Mouse (Mus musculus): ENCODE data around the gene Fshr.

The Fshr gene

DNA sequence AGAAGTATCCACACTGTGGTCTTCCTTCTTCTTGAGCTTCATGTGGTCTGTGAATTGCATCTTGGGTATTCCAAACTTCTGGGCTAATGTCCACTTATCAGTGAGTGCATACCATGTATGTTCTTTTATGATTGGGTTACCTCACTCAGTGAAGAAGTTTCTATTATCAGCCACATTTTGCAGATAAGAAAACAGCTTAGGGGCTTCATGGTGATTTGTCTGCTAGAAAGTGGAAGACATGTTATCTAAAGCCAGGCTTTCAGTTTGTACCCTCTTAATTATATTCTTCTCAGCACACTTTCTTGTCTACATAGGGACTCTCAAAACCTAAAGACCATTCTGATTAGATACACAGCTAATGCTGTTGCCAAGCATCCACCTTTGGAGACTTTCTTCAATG is 165.8 kb downstream of the Fshr start:
- DNase-seq (ENCODE audit: low read depth, low spot score): no peak

- DNase-seq (ENCODE audit: low read depth, low spot score): no peak
Measured at GRCm38 (mm10) chr17:89032981-89033380, 167.5 kb downstream of the Fshr start.

- DNase-seq (ENCODE audit: low read depth, low spot score): no peak
Measured at GRCm38 (mm10) chr17:89019518-89019917, 181.0 kb downstream of the Fshr start.

- DNase-seq (ENCODE audit: low read depth, low spot score): no peak
Measured at GRCm38 (mm10) chr17:89017002-89017401, 183.5 kb downstream of the Fshr start.

DNA sequence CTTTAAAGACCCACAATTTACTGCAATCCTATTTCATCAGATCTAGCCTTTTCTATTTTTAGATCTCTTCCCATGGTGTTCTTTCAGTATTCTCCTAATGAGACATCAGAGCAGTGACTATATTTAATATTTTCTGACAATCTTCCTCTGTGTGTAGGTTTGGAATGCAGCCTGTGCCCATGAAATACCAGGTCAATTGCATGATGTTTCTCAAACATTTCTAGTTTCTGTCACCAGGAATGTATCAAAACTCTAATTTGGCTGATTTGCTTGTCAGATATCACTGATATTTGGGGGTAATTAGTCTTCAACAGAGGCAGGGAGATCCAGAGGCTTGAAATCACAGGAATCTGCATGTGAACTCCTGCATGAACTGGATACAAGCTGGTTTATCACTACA is 186.8 kb downstream of the Fshr start:
- DNase-seq (ENCODE audit: low read depth, low spot score): no peak

GRCm38 (mm10) chr17:89009117-89009516 is 191.4 kb downstream of the Fshr start:
- no peak for DNase-seq (ENCODE audit: low read depth, low spot score)

- DNase-seq (ENCODE audit: low read depth, low spot score): no peak
Measured at GRCm38 (mm10) chr17:89008680-89009079, 191.8 kb downstream of the Fshr start.

- DNase-seq (ENCODE audit: low read depth, low spot score): no peak
Measured at GRCm38 (mm10) chr17:89005959-89006358, 194.5 kb downstream of the Fshr start.

GRCm38 (mm10) chr17:88999907-89000306 is 200.6 kb downstream of the Fshr start:
- no peak for DNase-seq (ENCODE audit: low read depth, low spot score)

GRCm38 (mm10) chr17:88998243-88998642 is 202.2 kb downstream of the Fshr start:
- DNase-seq (ENCODE audit: low read depth, low spot score): no peak

DNA sequence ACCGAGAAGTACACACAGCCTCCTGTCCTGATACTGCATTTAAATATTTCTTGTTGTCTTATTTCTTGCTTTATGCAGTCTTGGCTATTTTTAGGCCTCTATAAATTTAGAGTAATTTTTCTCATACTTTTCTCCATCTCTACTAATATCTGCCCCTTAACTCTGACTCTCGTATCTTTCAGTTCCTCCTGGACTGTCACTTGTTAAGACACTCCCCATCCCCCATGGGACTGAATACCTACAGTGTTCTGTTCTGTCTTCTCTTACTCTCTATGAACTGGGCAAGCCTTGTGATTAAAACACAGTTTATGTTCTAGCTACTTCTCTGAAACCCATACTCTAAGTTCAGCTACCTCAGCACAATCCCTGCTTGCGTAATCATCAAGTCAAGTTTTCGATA is 209.2 kb downstream of the Fshr start:
- DNase-seq (ENCODE audit: low read depth, low spot score): no peak

GRCm38 (mm10) chr17:88980708-88981355 is 219.6 kb downstream of the Fshr start:
- no peak for DNase-seq (ENCODE audit: low read depth, low spot score)

GRCm38 (mm10) chr17:88974538-88974937 is 225.9 kb downstream of the Fshr start:
- DNase-seq (ENCODE audit: low read depth, low spot score): no peak

DNA sequence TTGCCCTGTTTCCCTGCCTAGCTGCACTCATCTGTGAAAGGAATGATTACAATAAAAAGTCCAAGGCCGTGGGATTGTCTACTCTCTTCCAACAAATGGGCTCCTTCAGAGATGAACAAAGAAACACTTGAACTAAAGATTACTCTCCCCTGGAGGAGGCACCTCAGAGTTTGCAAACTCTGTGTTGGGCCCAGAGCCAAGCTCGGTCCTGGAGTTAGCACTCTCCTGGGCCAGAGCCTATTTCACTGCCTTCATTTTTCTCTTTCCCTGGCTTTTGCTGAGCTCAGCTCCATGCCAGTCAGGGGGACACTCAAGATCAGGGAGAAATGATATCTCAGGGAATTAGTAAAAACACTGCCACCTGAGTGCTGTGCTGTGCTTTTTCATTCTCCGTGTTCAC is 234.4 kb downstream of the Fshr start:
- DNase-seq (ENCODE audit: low read depth, low spot score): no peak

- no peak for DNase-seq (ENCODE audit: low read depth, low spot score)
Measured at GRCm38 (mm10) chr17:88954011-88954410, 246.5 kb downstream of the Fshr start.

DNA sequence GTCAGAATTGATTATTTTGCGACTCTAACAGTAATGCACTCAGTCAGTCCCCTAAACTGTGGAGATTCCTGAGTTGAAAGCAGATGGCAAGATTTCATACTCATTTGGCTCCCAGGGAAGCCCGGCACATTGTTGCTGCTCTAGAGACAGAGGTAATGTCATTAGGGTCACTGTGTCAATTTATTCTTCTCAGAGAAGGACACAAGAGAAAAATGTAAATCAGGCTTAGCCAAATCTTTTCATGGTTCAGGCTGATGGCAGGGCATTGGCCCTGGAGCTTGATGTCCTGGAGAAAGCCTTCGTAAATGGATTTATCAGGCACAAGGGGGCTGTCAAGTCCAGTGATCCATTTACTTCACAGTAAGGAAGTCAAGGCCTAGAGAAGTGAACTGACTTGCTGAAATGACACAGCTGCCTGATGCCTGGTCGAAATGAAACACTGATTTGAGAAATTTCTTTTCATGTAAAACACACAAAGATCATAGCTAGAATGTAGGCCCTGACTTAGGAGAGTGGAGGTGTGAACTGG is 262.3 kb downstream of the Fshr start:
- no peak for DNase-seq (ENCODE audit: low read depth, low spot score)

DNA sequence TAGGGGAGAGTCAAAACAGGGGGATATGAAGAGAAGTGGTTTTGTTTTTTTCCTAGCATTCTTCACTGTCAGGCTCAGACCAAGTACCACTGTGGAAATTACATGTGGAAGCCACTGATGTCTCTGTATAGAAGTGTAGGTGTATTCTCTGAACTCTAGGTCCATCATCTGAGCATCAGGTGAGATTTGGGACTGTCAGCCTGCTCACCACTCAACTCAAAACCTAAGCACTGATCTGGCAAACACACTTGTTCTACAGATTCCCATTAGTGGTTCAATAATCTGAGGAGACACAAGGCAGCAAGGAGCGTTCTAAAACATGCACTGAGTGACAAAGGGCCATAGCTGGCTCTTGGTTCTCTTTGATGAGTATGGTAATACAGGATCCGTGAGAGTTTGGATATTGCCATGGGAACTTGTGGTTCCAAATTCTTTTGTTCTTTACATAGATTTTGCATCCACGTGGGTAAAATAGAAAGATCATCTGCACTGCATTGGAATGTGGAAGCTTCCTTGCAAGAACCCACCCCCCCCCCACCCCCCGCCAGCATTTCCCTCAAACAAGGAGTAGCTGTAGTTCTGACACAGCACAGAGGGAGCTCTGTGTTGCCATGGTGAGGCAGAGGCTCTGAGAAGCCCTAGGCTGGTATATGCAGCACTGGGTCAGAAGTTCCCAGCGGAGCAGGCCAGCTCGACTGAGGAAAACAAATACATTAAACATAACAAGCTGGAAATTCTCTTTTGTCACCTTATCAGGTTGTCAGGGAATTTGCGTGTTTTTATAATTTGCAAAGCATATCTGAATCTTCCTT is 262.9 kb downstream of the Fshr start:
- DNase-seq (ENCODE audit: low read depth, low spot score): no peak

- no peak for DNase-seq (ENCODE audit: low read depth, low spot score)
Measured at GRCm38 (mm10) chr17:88936941-88937340, 263.5 kb downstream of the Fshr start.
